Mouse (Mus musculus) megakaryocyte, embryonic 14.5 days (primary cell): ENCODE data around the gene Rin3.

Source experiments
- FLI1 ChIP-seq: IDR thresholded peaks from 2 replicates; pipeline ENCODE4 v1.6.1; 2012; ENCODE audit warnings: low read length, inconsistent platforms, mixed read lengths
- GATA1 ChIP-seq: IDR thresholded peaks from 3 replicates; pipeline ENCODE4 v1.6.1; 2012; ENCODE audit warnings: mixed read lengths, low read length, inconsistent platforms, borderline replicate concordance

DNA sequence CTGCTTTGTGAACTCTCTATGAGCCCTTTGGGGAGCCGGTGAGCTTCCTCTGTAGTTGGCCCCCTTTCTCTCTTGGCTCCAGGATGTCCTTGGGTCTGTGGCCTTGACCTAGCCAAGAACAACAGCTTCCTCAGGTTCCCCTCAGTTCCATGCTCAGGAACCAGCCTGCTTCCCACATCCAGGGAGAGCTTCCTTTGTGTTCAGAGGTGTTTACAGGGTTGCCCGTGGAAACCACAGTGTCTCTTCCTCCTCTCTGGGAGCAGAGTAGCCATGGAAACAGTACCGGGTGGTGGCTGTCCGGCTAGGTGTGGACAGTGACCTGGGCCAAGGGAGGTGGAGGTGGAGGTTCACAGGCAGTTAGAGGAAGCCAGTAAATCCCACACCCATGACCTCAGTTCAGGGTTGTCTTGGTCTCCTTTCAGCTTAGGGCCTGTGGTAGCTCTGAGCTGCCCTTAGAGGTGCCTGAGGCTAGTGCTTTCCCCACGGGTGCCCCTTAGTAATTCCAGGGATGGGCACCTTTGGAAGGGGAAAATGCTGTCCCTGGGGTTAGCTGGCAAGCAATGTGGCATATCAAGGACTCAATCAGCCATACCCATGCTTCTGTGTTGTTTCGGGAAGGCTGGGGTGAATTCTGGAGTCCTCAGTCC is 40.6 kb upstream of the Rin3 start:
- TF ChIP-seq GATA1, result no peak
- no peak for TF ChIP-seq FLI1
